Mouse (Mus musculus) limb, embryonic 12.5 days (tissue): Measurements from ENCODE around the gene Ly86. TPM values are rescaled to one million over a fixed set of nuclear protein-coding genes. Genes with fewer than 3 reads are reported as not detected.

Experiments
- ATAC-seq: fragments of 200-750 bp; cut with Nextera tagmentation; 2 replicates; pipeline ENCODE4 v1.8.0; 2017; ENCODE audit warnings: low read depth, moderate TSS enrichment; ENCODE audit not compliant: insufficient number of reproducible peaks, insufficient read depth, low FRiP score, low TSS enrichment
- H3K27ac ChIP-seq: fragments of 300-500 bp; sonication (generic); 2 replicates; pipeline ENCODE4 v1.5.1; 2016; ENCODE audit warnings: mild to moderate bottlenecking, moderate library complexity
- H3K27me3 ChIP-seq: fragments of 300-500 bp; sonication (generic); 2 replicates; pipeline ENCODE4 v1.6.1; 2016; ENCODE audit warnings: mild to moderate bottlenecking, moderate library complexity
- H3K36me3 ChIP-seq: fragments of 300-500 bp; sonication (generic); 2 replicates; pipeline ENCODE4 v1.6.1; 2016; ENCODE audit warnings: mild to moderate bottlenecking, moderate library complexity
- H3K4me1 ChIP-seq: fragments of 300-500 bp; sonication (generic); replicated peaks from 2 replicates; pipeline ENCODE4 v1.6.1; 2016
- H3K4me2 ChIP-seq: fragments of 300-500 bp; sonication (generic); 2 replicates; pipeline ENCODE4 v1.6.1; 2016; ENCODE audit warnings: mild to moderate bottlenecking, moderate library complexity
- H3K4me3 ChIP-seq: fragments of 300-500 bp; sonication (generic); replicated peaks from 2 replicates; pipeline ENCODE4 v1.5.1; 2016; ENCODE audit warnings: mild to moderate bottlenecking
- H3K9ac ChIP-seq: fragments of 300-500 bp; sonication (generic); replicated peaks from 2 replicates; pipeline ENCODE4 v1.6.1; 2016; ENCODE audit warnings: mild to moderate bottlenecking, moderate library complexity
- H3K9me3 ChIP-seq: fragments of 300-500 bp; sonication (generic); 2 replicates; pipeline ENCODE4 v1.6.1; 2016; ENCODE audit warnings: mild to moderate bottlenecking, moderate library complexity
- WGBS: fragments of 180-500 bp; shearing (Covaris S2); methylation state at CpG from one replicate; pipeline ENCODE4 v1.1.7; 2016; 5-methylcytosine and 5-hydroxymethylcytosine counted together
- polyA plus RNA-seq: library from polyadenylated mRNA; unstranded; fragments of >200 nt; fragmentation: Nextera tagmentation; extraction: Ambion mirVana; gene quantifications from 2 replicates; pipeline ENCODE4 v1.2.1, GENCODE M21; 2016

Gene Ly86
- polyA plus RNA-seq, 1 experiment from 2014 or later, result 4.2 TPM

DNA sequence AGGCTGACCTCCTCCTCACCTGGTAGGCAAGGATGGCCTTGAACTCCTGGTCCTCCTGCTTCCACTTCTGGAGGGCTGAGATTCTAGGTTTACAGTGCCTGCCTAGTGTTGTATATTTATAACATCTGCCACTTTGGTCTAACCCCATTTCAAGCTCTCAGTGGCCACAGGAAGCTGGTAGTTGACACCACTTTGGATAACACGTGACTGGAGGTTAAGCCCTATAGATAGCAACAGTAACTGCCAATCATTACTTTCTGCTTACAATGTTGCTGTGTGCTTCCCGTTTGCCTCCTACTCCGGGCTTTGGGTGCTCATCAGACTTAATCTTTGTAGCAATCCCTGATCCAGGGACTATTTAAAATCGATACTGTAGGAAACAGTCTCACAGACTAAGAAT lies 87.6 kb downstream of the Ly86 start:
- Histone ChIP-seq H3K4me1 (peaks cover 20% of the 10 kb centered on the region), H3K9ac (no peak overlapping the region), H3K4me3 (no peak overlapping the region), H3K27me3 (peaks cover 34% of the 10 kb centered on the region), H3K36me3 (no peaks in the 10 kb centered on the region), H3K27ac (no peak overlapping the region), H3K4me2 (no peak overlapping the region), H3K9me3 (no peaks in the 10 kb centered on the region)
- WGBS, result 33% methylated on average over 4 of the region's 4 CpGs
- no peak for ATAC-seq

DNA sequence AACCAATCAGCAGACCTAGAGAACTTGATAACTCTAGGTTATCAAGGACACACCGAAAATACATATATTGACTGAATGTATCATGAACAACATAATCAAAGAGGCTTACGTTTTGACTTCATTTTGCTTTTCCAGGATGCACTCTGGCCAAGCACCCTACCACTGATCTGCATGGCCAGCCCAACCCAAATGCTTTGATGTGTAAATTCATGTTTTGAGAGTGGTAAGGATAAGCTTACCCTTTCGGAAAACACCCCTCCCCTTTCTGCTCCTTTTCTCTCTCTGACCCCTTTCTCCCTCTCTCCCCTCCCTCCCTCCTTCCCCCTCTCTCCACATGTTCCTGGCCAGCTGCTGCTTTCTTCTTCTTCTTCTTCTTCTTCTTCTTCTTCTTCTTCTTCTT lies 88.1 kb downstream of the Ly86 start:
- Histone ChIP-seq H3K4me1 (peaks cover 20% of the 10 kb centered on the region), H3K9ac (no peak overlapping the region), H3K4me3 (no peak overlapping the region), H3K27me3 (peaks cover 37% of the 10 kb centered on the region), H3K9me3 (no peaks in the 10 kb centered on the region), H3K4me2 (no peak overlapping the region), H3K36me3 (no peaks in the 10 kb centered on the region), H3K27ac (no peak overlapping the region)
- 31% methylated on average over 3 of the region's 3 CpGs for whole genome bisulfite sequencing
- no peak for ATAC-seq

DNA sequence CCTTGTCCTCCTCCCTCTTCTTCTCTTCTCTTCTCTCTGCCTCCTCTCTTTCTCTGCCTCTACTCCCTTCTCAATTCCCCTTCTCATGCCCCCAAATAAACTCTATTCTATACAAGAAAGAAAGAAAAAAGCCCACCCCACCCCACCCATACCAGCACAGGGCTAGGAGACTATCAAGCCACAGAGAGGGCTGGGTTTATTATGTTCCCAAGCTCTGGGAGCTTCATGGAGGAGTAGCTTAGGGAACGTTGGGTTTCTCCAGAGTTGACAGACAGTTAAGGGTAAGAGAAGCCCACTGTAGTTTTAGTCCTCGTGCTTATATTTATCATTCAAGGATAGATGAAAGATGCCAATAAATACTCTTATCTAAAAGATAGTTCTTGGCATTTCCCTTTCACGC lies 88.7 kb downstream of the Ly86 start:
- Histone ChIP-seq H3K9me3 (no peaks in the 10 kb centered on the region), H3K27ac (no peak overlapping the region), H3K27me3 (peaks cover 37% of the 10 kb centered on the region), H3K9ac (no peak overlapping the region), H3K4me3 (no peak overlapping the region), H3K4me1 (peaks cover 20% of the 10 kb centered on the region), H3K36me3 (no peaks in the 10 kb centered on the region), H3K4me2 (no peak overlapping the region)
- 10% methylated on average over 3 of the region's 3 CpGs for WGBS
- ATAC-seq, result no peak

DNA sequence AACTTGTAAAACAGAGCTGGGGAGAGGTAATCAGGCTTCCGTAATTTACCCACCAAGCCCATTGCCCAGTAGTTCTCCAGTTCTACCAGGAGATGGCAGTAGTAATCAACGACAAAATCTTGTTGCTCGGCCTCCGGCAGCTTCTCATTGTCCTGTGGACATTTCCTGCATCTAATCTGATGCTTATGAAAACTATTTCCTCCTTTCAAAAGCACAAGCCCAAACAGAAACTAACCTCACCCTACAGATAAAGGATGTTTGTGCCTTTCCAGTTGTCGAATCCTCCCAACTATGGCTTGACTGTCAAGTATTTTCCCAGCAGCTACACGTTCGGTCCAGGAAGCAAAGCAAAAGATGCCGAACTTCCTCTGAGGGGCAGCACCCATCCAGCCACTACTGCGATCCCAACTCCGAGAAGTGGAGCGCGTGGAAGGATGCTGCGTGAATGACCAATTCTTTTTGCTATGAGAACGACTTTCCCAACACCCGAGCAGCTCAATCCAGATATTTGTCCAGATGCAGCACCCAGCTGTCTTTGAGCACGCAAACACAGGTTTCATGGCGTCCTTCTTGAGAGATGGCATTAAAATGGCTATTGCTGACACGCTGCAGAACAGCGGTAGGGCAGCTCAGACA lies 89.2 kb downstream of the Ly86 start:
- H3K36me3 ChIP-seq, result no peaks in the 10 kb centered on the region
- ATAC-seq, result no peak
- H3K9me3 ChIP-seq, result no peaks in the 10 kb centered on the region
- H3K4me2 ChIP-seq, result peak overlapping the region; percentile 55
- peak overlapping the region; percentile 28 for H3K9ac ChIP-seq
- under 1% methylated on average over 19 of the region's 19 CpGs for WGBS
- no peak overlapping the region for H3K27ac ChIP-seq
- peak overlapping the region; percentile 36 for H3K4me3 ChIP-seq
- H3K27me3 ChIP-seq, result peaks cover 37% of the 10 kb centered on the region
- H3K4me1 ChIP-seq, result peaks cover 20% of the 10 kb centered on the region

DNA sequence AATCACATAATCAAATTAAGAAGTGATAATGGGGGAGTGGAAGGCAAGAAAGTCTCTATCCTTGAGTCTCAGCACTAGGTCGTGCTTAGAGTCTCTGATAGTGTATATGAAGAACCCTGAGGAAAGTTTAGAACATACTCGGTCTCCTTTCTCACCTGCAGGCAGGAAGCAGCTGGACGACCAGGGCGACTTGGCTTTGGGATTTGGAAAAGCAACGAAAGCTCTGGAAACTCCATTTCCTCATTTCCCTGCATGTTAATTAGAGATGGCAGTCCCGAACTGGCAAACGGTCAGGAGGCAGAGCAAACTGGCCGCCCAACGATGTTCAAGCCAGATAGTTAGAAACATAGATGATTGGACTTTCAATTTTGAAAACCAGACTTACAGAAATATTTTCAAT lies 89.8 kb downstream of the Ly86 start:
- H3K27ac ChIP-seq, result no peak overlapping the region
- H3K9ac ChIP-seq, result peak overlapping the region; percentile 28; the same call in 1 of the 2 replicates

DNA sequence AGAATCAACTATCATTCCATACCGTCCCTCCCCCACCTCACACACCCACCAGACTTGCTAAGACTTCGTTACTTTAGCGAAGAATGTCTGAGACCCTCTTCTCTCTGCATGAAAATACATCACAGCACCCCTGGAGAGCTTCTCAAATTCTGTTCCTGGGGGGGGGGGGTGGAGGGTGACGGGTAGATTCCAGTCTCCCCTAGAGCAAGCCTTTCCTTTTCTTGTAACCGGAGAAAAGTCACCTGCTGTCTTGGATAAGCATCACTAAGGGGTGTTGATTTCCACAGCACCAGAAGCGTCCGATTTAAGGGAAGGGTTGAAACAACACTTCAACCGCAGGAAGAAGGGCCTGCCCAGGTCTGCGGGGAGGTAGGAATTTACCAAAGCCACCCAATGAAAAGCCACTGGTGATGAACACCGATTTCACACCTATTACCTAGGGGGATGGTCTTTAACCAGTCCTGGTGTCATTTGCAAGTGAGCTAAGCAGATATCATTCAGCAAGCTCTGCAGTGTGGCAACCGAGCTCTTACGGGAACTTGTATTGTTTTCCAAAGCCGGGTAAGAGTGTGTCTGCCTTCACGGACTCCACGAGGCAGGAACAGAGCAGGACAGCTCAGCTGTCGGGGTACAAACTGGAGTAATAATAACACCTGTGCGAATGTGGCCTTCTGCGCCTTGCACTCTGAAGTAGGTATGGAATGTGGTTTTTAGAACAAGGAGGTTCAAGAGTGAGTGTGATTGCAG lies 91.4 kb downstream of the Ly86 start:
- peaks cover 18% of the 10 kb centered on the region for H3K4me1 ChIP-seq
- H3K27me3 ChIP-seq, result peaks cover 40% of the 10 kb centered on the region
- ATAC-seq, result peak; percentile 7; the same call in 1 of the 2 replicates
- no peak overlapping the region for H3K9ac ChIP-seq
- H3K36me3 ChIP-seq, result no peaks in the 10 kb centered on the region
- 9% methylated on average over 18 of the region's 18 CpGs for WGBS
- no peaks in the 10 kb centered on the region for H3K9me3 ChIP-seq
- H3K4me3 ChIP-seq, result no peak overlapping the region
- H3K27ac ChIP-seq, result no peak overlapping the region
- H3K4me2 ChIP-seq, result no peak overlapping the region; the same call in 1 of the 2 replicates

More for the DNA sequence above, 89.8 kb downstream of the Ly86 start:
- Histone ChIP-seq H3K9me3 (no peaks in the 10 kb centered on the region), H3K36me3 (no peaks in the 10 kb centered on the region), H3K4me3 (peak overlapping the region; percentile 36), H3K4me2 (peak overlapping the region; percentile 55), H3K4me1 (peaks cover 16% of the 10 kb centered on the region), H3K27me3 (peaks cover 37% of the 10 kb centered on the region)
- 9% methylated on average over 9 of the region's 9 CpGs for WGBS
- no peak for ATAC-seq

DNA sequence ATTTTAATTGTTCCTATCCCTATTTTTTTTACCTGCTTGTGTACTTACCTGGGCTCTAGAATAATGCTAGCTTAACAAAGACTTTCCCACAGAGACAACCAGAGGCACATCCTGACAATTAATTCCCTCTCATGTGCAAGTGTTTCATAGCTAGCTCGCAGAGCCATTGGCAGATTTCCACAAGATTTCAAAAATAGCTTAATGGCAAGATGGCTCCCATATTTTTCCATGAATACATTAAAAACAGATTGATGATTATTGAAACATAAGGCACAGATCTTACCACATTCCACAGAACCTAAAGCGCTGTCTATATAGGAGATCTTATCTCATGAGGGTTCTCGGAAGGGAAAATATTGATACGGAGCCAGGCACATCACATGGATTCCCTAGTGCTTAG lies 93.8 kb downstream of the Ly86 start:
- H3K9me3 ChIP-seq, result no peaks in the 10 kb centered on the region
- ATAC-seq, result no peak
- peaks cover 26% of the 10 kb centered on the region for H3K4me1 ChIP-seq
- H3K27ac ChIP-seq, result no peak overlapping the region
- H3K4me2 ChIP-seq, result no peak overlapping the region
- no peak overlapping the region for H3K9ac ChIP-seq
- no peaks in the 10 kb centered on the region for H3K36me3 ChIP-seq
- 95% methylated on average over 4 of the region's 4 CpGs for WGBS
- H3K4me3 ChIP-seq, result no peak overlapping the region
- peaks cover 31% of the 10 kb centered on the region for H3K27me3 ChIP-seq

DNA sequence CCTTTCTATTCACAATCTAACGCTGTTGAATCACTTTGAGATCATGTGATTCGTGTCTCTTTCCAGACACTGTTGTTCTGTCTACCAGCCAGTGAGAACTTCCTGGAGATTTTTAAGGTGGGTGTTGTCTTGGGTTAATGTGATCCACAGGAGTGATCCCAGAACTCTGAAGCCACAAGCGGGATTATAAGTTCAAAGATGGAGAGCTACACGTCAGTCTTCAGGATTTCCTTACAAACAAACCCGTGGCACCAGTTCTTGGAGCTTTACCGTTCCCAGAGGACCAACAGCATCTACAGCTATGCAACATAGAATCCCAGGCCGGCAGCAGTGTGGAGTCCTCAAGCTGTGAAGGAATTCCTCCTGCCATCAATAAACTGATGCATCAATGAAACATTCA lies 94.5 kb downstream of the Ly86 start:
- WGBS, result 65% methylated on average over 7 of the region's 7 CpGs
- Histone ChIP-seq H3K9me3 (no peaks in the 10 kb centered on the region), H3K27me3 (peaks cover 31% of the 10 kb centered on the region), H3K4me1 (peaks cover 26% of the 10 kb centered on the region), H3K36me3 (no peaks in the 10 kb centered on the region), H3K4me2 (no peak overlapping the region), H3K4me3 (no peak overlapping the region), H3K9ac (no peak overlapping the region), H3K27ac (no peak overlapping the region)
- no peak for ATAC-seq

DNA sequence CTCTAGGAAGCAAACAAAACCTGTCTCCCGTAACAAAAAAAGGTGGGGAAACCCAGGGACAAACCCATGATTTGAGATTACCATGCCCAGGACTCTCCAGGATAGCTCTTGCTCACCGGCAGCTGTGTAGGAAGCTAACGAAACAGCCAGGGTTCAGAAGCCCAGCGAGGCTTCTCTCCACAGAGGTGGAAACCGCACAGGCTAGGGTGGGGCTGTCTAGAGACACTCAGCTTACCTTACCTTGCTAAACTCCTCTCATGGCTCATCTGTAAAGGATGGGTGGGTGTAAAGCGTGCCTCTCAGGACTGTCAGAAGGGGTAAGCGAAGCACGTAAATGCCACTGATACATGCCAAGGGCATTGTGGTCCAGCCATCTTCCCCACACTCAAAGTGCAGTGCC lies 94.9 kb downstream of the Ly86 start:
- WGBS, result 76% methylated on average over 8 of the region's 8 CpGs
- no peak overlapping the region for H3K4me2 ChIP-seq
- H3K4me3 ChIP-seq, result no peak overlapping the region
- no peak overlapping the region for H3K9ac ChIP-seq
- peaks cover 26% of the 10 kb centered on the region for H3K4me1 ChIP-seq
- no peaks in the 10 kb centered on the region for H3K9me3 ChIP-seq
- peaks cover 28% of the 10 kb centered on the region for H3K27me3 ChIP-seq
- ATAC-seq, result no peak
- H3K36me3 ChIP-seq, result no peaks in the 10 kb centered on the region
- H3K27ac ChIP-seq, result no peak overlapping the region

DNA sequence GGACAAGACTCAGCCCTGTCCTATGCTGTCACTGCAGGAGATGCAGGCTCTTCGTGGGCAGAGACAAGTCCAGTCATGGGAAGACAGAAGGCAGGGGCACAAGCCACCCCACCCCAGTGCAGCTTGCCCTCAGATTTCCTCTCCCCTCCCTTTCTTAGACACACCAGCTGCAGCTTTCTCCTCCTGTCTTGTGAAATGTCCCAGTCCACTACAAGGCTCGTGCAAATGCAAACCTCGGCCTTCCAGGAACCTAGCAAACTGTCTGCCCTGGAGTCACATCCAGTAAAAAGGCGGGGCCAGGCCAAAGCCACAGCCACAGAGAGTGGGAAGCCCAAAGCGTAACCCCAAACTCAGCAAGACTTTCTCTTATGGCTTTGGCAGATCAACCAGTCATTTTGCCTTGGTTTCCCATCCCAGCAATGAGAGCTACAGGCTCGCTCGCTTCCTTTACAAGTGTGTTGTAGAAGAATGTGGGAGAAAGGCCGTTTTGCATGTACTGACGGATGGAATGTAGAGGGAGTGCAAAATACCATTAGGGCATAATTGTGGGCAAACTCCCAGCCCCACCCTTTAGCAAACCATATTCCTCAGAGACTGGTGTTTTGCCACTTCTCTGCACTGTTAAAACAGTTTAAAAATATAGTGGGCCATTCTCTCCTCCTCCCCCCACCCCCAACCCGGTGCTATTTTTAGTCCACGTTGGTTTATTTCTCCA lies 95.7 kb downstream of the Ly86 start:
- peaks cover 22% of the 10 kb centered on the region for H3K27me3 ChIP-seq
- H3K27ac ChIP-seq, result 0 out of 2 replicates have a peak overlapping the region, but pooled peaks have one; percentile 36
- 0 out of 2 replicates have a peak overlapping the region, but pooled peaks have one; percentile 1 for H3K9ac ChIP-seq
- no peaks in the 10 kb centered on the region for H3K36me3 ChIP-seq
- H3K9me3 ChIP-seq, result no peaks in the 10 kb centered on the region
- no peak overlapping the region for H3K4me2 ChIP-seq
- H3K4me1 ChIP-seq, result peaks cover 26% of the 10 kb centered on the region
- WGBS, result 51% methylated on average over 11 of the region's 11 CpGs
- no peak overlapping the region for H3K4me3 ChIP-seq
- no peak for ATAC-seq

DNA sequence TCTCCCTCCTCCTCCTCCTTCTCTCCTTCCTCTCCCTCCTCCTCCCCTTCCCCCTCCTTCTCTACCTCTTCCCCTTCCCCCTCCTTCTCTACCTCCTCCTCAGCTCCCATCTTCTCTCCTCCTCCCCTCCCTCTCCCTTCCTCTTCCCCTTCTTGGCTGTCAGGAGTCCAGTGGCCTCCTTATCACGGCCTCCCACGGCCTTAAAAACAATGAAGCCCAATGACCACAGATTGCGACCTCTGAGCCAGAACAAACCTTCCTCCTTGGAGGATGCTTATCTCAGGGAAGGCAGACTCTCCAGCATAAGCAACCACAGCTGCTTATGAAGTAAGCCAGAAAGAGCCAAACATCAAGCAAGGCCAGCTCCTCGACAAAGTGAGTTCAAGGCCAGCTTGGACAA lies 97.0 kb downstream of the Ly86 start:
- 31% methylated on average over 4 of the region's 4 CpGs for WGBS
- H3K9ac ChIP-seq, result no peak overlapping the region
- H3K27me3 ChIP-seq, result peaks cover 10% of the 10 kb centered on the region

More for the DNA sequence above, 97.0 kb downstream of the Ly86 start:
- H3K4me1 ChIP-seq, result peaks cover 20% of the 10 kb centered on the region
- ATAC-seq, result no peak
- H3K27ac ChIP-seq, result no peak overlapping the region
- no peaks in the 10 kb centered on the region for H3K9me3 ChIP-seq
- no peaks in the 10 kb centered on the region for H3K36me3 ChIP-seq
- no peak overlapping the region for H3K4me3 ChIP-seq
- H3K4me2 ChIP-seq, result no peak overlapping the region
